Mouse (Mus musculus) frontal cortex, postnatal 36 days (tissue): Measurements from ENCODE around the gene Celf2.

Experiments used
- DNase-seq, 2 experiments: peaks; one replicate each; pipeline ENCODE4 v3.0.0; 2022; ENCODE audit warnings: low spot score in 2 of 2

The Celf2 gene

GRCm38 (mm10) chr2:6549251-6549650 lies 960.1 kb downstream of the Celf2 start:
- DNase-seq = no peak

- DNase-seq = no peak
Measured at GRCm38 (mm10) chr2:6547139-6547664, 962.2 kb downstream of the Celf2 start.

- no peak for DNase-seq
Measured at GRCm38 (mm10) chr2:6546462-6547138, 962.8 kb downstream of the Celf2 start.

- no peak for DNase-seq
Measured at GRCm38 (mm10) chr2:6545127-6545931, 964.0 kb downstream of the Celf2 start.

DNA sequence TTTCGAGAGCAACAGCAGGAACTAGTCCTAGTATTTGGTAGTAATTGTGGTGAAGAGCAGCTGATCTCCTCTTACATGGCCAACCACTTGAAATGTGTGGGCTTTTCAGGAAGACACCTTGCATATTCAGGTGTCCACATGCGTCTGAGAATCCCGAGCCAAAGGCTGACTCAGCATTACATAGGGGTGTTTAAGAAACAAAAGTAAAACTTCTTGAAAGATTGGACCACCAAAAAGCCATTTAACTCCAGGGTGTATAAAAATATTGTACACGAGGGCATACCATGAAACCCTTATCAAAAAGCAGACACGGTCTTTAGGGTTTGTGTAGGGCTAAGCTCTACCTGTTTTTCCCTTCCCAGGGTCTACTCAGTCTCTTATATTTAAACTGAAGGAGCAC lies 965.7 kb downstream of the Celf2 start:
- DNase-seq = no peak

GRCm38 (mm10) chr2:6542556-6543180 lies 966.7 kb downstream of the Celf2 start:
- DNase-seq = no peak

DNA sequence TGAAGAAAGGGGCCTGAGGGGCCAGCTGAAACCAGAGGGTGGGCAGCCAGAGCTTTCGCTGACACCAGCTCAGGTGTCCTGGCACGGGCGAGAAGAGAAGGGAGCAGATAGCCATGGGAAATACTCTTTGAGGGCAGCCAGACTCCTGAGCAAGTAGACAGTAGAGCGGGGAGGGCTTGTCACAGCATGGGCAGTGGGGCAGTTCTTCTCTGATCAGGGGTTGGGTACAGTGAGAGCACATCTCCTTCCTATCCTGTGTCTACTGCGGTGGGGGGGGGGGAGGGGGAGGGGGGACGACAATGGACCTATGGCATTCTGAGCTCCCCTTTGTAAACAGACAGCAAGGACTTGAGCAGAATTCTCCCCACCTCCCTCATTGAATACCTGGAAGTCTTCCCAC lies 968.5 kb downstream of the Celf2 start:
- DNase-seq = no peak

DNA sequence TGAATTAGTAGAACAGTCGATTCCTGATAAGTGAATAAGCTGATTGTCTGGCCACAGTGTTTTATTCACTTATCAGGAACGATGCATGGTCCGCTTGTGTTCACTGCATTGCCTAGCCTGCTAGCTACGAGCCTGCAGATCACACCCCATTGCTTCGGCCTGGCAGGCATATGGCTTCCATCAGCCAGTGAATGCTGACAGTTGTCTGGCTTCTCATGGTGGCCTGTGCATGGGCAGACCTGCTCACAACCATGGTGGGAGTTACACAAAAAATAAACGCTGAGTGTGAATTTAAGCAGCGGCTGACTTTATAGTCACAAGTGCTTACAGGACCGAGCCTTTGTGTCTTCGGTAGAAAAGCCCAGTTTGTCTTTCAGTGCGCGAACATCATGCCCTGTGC lies 969.3 kb downstream of the Celf2 start:
- DNase-seq = no peak

GRCm38 (mm10) chr2:6538500-6538899 lies 970.9 kb downstream of the Celf2 start:
- DNase-seq = no peak

DNA sequence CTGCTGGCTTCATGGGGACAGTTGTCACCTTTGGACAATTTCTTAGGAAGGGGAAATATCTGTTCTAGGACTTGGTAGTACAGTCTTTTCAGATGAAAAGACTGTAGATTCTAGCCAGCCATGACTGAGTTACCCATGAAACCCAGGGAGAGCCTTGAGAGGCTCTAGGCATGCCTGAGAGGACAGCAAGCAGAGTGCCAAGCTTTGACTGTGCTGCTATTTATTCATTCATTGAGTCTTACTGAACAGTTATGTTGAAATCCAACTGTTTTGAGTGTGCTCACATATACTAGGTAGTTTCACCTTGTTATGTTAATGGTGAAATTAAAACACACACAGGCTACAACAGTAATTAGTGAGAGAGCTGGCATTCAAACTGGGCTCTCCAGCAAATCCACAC lies 971.3 kb downstream of the Celf2 start:
- DNase-seq = no peak

- no peak for DNase-seq
Measured at GRCm38 (mm10) chr2:6537326-6537725, 972.0 kb downstream of the Celf2 start.

GRCm38 (mm10) chr2:6536372-6536771 lies 973.0 kb downstream of the Celf2 start:
- no peak for DNase-seq

DNA sequence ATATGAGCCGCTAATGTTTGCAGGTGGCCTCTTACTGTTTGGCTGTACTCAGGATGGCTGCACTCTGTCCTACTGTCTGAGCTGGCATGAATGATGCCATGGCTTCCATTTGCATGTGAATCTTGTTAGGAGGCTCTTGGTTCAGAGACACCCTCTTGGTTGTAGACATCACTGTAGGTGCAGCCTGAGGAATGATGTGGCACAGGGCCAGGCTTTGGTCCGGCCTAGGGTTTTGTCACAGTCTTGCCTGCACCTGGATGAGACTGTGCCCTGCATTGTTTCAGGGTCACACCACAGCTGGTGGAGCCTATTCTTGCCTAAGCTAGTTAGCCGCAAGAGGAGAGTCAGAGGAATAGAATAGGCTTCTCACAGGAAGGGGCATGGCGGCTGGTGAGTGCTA lies 977.0 kb downstream of the Celf2 start:
- DNase-seq = no peak

- DNase-seq = no peak
Measured at GRCm38 (mm10) chr2:6528076-6528475, 981.3 kb downstream of the Celf2 start.

GRCm38 (mm10) chr2:6526825-6527224 lies 982.5 kb downstream of the Celf2 start:
- no peak for DNase-seq

GRCm38 (mm10) chr2:6526311-6526710 lies 983.1 kb downstream of the Celf2 start:
- DNase-seq = no peak

GRCm38 (mm10) chr2:6523924-6524300 lies 985.5 kb downstream of the Celf2 start:
- peak in 1 of 2 experiments; percentile 52 for DNase-seq

DNA sequence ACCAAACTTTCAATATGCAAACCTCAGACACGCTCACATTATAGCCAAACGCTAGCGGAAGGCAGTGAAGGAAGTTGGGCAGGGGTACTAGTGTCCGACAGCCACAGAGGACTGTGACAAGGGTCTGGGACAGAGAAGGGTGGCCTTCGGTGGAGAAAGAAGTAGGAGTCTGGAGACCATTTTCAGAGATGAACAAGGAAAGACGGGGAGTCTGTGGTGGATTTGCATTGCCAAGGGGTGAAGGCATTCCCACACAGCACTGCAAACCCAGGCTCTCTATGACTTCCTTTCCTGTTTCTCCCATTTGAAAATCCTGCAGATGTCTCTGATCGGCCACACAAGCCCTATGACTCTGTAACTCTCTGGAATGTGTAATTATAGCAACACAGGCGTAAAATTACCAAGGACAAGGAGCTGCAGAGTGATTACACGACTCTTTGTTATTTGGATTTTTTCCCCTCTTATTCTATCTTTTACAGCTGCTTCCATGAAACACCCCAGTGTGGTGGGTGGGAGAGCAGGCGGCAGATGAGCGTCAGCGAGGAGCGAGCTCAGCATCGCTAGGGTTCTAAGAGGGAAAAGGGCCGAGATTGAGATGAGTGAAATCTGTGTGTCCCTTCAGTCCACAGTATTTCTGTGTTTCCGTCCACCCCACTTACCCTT lies 986.0 kb downstream of the Celf2 start:
- peak in 1 of 2 experiments; percentile 19 for DNase-seq

GRCm38 (mm10) chr2:6522411-6522810 lies 987.0 kb downstream of the Celf2 start:
- no peak for DNase-seq

DNA sequence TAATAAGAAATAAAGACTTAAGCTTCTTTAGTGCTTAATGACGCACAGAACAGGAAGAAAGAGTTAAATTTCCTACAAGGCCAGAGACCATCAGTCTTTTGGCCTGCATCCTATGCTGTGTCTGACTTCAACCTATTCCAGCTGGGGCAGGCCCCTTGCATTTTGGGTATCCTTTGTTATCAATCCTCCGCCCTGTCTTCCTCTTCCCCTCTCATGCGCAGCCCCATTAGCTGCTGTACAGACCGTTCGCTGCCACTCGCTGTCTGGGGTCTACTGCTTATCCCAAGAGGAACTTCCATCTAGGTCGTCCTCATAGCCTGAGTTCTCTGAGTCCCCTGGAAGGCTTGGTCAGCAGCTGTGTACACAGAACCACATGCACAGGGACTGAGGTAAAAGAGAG lies 996.2 kb downstream of the Celf2 start:
- DNase-seq = no peak

GRCm38 (mm10) chr2:6507071-6507470 lies 1002.3 kb downstream of the Celf2 start:
- DNase-seq = no peak
